Mouse (Mus musculus) neural tube, embryonic 10.5 days (tissue): ENCODE measurements at regions not wholly inside any gene's neighbourhood (a gene's known extent, or its start where the extent isn't known, plus 50 kb on each side); places are given as distances from the start of the nearest gene placed in this dataset.

Experiments
- DNase-seq: peaks from one replicate; pipeline ENCODE4 v3.0.0-alpha.2; 2017; ENCODE audit warnings: low spot score; ENCODE audit errors: extremely low spot score

DNA sequence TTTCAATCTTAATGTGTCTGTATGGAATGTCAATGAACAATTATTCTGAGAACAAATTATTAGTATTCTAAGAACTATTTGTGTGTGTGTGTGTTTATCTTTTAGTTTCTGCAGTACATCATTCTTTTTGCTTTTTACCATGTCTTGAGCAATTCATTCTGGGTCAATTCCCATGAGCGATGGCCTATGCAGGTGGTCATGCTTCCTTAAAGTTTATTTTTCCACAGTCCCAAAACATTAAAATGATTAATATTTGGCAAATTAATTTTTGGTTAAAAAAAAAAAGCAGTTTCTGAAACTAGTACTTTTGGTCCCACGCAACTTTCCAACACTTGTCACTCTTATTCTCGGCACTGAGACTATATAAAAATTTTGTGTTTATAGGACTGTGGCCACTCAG, 416.8 kb upstream of the Rgmb start:
- no peak for DNase-seq

DNA sequence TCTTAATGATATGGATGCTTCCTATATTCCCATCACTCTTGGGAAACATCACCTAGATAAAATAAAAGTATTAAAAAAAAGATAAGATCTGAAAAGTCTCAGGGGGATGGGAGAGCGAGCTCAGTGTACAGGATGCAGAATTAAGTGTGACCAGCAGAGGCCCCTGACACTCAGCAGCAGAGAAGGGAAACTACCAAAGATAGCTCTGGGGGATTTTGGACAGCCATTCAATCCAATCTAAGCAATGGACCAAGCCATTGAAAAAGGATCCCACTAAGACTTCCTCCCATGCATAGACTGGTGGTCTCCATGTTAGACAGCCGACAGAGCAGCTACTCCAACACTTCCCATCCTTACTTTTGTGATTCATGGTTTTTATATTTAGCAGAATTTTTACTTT, 390.4 kb upstream of the Rgmb start:
- no peak for DNase-seq

DNA sequence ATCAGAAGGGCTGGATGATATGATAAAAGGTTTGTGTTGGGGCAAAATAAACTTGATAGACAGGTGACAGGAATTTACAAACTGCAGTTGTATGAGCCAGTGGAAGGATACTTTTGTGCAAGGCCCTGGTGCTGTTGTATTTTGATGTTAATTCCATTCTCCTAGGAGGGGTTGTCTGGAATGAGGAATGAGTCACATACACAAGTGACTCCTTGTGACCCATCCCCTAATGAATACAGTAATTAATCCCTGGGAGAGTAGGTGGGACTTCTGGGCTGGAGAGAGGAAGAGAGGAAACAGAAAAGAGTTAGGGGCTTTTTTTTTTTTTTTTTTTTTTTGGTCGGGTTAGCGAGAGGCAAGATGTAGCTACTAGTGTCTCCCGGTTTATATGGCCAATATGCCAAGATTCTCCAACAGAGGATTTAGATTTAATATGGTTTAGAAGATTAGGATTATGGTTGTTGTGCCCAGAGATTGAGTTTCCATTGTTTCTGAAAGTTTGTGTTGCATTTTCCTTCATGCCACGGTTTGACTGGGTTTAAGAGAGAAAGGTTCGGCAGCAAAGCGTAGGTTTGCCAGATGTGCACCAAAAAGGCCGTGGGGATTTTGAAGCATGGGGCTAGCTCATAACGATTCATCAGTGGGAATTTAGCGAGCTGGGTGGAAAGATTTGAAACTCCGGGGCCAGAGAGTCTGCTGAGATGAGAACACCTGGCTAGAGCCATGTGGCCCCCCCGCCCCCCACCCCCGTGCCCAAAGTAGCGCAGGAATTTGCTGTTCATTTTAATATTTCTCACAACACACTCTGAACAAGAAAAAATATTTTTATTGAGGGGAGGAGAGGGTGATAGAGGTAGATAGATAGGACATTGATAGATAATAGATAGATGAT, 389.1 kb upstream of the Rgmb start:
- DNase-seq = no peak

DNA sequence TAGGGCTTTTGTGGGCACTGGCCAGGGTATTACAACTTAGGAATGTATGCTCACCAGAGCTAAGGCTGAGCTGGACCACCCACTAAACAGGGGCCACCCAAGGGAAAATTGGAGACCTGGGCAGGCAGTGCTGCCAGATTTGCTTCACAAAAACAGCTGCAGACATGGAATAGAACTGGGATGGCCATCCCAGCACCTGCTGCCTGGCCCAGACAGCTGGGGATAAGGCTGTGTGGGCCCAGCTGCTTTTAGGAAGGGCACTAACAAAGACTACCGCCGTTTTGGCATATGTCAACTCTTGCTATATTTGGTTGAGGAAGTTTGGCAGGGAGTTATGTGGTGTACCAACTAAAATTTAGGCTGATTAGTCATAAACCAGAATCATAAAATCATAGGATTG, 387.8 kb upstream of the Rgmb start:
- peak; percentile 22 for DNase-seq

DNA sequence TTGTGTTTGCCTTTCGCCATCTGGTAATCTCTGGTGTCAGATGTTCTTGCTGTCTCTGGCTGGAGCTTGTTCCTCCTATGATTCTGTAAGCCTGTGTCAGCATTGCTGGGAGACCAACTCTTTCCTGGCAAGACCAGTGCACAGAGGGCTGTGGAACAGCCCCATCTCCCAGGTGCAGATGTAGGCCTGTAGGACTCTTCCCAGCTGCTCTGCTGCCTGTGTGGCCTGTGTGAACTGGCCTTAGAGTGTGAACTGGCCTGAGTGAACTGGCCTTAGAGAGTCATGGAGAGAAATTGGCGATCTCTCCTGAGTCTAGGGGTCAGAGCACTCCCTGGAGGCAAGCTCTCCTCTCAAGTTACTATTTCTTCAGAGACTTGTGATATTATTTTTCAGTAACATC, 386.0 kb upstream of the Rgmb start:
- no peak for DNase-seq

DNA sequence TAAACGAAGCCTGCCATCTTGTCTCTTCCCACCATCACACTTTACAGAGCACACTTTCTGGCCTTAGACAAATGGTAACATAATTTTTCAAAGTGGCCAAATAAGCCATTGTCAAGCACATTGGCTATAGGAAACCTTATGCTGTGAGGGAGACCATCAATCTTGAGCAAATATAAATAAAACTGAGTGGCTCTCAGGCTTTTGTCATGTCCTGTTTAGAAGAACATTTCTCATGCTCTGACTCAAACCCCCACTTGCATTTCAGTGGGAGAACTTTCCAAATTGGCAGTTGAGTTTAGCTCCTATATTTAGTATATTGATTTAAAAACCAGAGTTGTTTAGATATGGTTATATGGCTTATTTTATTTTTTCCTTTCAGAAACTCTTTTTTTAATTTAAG, 362.8 kb upstream of the Rgmb start:
- DNase-seq = no peak

DNA sequence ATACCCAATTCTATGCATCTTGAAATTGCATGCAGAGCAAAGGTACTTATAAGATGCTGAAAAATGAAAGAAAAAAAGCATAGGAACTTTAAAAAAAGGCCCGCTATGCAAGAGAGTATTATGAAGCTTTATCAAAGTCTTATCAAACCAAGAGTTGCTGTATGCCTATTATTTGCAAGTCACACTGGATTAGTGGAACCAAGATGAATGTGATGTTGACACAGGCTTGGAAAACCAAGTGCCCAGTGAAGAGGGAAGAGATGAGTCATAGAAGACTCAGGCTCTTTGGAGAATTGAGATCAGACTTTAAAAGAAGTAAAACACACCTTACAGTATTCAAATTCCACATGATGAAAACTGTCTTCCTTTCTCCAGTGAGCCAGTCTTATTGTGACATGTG, 350.0 kb upstream of the Rgmb start:
- DNase-seq = no peak

DNA sequence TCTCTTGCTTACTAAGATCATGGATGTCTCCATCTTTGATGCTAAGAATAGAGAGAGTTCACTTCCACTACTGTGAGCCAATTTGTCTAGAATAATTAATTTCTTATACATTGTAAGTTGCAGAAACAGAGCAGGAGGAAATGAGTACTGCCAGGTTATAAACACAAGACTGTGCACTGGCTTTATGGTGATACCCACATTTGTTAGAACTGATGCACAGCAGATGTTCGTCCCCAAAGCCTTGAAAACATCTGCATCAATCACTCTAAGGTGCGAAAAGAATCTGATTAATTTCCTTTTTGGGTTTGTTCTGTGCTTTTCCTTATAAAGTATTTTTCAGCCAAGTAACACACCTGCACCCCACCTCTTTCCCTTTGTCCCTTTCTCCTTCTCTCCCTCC, 347.3 kb upstream of the Rgmb start:
- DNase-seq = no peak

DNA sequence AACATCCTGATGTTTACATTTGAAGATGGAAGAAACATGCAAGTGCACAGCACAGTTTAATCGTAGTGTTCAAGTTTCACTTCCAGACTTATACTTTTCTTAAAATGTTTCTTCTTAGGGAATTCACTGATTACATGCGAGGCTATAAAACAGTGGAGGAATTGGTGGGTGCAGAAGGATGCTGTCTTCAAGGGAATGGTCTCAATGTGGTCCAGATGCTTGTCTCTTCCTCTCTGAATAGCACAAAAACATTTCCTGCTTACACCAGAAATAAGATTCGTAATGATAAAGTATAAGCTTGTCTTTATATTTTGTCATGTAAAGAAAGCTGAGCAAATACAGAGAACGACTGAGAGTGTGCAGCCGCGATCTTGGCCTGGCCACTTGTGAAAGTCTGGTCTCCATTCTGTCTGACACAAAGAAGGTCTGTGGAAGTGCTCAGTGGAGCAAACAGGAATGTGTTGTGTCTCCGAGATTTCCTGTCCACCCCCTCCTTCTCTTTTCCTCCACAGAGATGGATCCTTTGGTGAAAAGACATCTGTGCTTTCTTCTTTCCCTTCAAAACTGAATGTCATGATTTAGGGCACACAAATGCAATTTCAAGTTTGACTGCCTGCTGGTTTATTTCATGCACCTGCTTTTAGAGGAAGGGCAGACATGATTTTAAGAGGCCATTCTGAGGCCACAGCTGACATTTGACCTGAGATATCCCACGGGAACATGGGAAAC, 346.1 kb upstream of the Rgmb start:
- peak; percentile 55 for DNase-seq

DNA sequence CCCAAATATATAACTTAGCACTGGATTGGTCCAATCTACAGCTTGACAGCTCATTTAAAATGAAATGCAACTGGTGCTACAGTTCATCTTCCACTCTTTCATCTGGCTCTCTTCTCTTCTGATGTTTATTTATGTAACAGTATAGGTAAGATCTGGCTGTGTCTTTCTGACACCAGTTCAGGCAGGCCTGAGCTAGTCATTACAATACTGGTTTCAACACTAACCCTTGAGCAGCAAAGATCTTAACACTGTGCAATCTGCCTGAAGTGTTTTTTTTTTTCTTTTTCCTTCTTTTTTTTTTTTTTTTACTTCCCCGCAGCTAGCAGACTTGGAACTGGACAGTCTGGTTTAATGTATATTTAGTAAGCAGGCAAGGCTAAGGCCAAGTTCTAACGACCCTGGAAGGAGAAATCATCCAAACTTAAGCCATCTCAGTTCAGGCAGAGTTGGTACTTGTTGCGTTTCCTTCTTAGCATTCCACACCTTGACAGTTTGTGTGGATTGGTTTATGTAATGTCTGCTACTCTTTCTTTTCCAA, 342.8 kb upstream of the Rgmb start:
- DNase-seq = no peak

DNA sequence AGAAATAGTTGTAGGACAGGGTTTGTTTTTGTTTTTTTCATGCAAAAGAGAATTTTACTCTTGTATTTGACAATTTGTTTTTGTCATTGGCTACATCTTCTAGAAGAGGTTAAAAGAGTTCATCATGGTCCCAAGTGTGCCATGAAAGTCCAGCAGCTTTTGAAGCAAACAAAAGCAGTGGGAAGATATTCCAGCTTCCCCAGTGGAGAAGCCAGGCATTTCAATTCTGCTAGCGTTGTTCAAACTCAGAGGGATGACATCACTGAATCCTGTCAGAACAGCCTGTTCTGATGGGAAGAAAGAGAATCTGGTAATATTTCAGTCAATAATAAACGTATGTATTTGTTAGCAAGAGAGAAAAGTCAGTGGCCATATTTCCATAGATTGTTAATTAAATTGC, 335.9 kb upstream of the Rgmb start:
- no peak for DNase-seq

DNA sequence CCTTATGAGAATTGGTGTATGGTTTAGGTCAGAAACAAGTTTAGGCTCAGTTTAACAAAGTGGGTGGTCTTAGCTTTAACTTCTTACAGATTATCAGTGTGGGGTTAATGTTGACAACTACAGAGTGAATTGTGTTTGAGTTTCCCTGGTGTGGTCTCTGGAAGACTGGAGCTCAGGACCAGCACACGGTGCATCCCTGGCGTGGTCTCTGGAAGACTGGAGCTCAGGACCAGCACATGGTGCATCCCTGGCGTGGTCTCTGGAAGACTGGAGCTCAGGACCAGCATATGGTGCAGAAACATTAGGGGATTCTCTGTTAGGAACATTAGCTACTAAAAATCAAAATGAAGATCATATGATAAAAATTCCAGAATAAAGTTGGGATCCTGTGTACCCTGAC, 327.3 kb upstream of the Rgmb start:
- no peak for DNase-seq

DNA sequence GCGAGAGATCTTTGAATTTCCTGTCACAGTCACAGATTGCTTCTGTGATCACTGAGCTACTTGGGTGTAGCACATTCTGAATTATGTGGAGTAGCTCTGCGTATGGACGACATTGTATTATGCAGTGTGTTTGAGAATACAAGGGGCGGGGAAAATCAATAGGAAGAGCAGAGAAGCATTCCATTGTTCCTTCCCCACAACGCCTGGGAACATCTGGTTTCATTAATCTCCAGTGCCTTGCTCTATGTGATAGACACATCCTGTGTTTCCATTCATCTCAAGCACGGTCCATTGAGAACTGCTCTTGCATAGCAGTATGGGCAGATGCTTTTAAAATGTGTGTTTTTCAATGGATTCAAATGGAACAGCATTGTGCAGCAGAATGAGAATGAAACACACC, 326.9 kb upstream of the Rgmb start:
- peak; percentile 43 for DNase-seq

DNA sequence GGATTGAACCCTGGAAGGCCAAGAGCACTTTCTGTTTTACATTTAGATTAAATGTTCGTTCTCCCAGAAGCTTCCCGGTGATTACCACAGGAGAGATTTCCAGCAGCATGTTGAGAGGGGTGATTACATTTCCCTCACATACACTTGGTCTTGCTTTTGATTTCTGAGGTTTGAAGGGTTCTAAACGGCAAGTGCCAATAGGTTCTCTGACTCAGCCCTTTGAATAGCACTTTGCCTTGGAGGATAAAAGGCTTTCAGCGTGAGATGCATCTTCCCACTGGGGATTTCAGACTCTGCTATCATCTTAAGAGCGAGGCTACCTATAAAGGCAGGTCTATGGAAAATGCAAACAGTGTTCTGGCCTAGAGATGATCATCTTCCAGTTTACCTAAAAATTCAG, 326.3 kb upstream of the Rgmb start:
- no peak for DNase-seq

DNA sequence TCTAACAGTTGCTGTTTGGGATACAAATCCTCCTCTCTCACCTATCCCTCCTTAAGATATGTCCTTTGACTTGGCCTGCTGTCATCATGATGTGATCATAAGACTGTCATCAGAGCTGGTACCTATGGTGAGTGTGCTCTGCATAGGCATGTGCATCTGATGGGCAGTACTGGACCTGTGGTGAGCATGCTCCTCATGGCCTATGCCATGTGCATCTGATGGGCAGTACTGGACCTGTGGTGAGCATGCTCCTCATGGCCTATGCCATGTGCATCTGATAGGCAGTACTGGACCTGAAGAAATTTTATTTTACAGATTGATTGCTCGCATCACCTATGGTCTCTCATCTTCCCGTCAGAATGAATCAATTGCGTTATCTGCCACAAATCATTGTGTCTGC, 325.8 kb upstream of the Rgmb start:
- no peak for DNase-seq

DNA sequence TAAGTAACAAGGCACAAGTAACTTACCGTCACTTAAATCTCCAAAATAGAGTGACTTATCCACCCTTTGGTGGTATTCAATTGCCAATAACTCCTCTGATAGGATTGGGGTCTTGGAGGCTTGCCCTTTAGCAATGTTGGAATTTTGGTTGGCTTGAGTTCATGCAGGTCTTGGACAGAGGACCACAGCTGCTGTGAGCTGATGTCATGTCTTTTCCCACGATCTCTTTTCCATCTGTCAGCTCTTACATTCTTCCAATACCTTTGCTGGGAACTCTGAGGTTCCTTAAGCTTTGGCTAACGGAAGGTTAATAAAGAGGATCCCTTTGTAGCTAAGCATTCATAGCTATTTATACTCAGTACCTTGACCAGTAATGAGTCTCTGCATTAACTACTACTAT, 324.7 kb upstream of the Rgmb start:
- no peak for DNase-seq
